Mouse (Mus musculus): ENCODE results near the gene Naa15.

DNA sequence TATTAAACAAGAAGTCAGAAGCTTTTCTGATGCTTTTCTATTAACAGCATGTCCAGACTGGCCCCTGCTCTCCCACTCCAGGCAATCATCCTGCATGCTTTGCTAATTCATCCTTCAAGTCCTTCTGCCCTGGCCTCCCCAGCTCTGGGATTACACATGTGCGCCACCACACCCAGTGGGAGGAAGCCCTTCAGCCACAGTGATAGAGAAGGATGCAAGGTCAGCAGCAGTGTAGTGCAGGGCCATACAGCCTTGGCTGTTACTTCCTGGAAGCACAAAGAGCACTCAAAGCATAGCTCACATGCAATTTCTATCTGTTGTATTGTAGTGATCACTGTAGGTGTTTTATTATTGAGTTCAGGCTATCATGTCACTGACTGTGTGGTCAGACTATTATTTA, 1.7 kb upstream of the Naa15 start:
- TF ChIP-seq POLR2A (IDR thresholded peaks at IDR 0.05; ENCODE audit: borderline replicate concordance, extremely low read depth, low read depth, low read length): no peak
- TF ChIP-seq CTCF (IDR thresholded peaks at IDR 0.05; ENCODE audit: insufficient read depth, low read length): no peak
